Mouse (Mus musculus): ENCODE results near the gene Nat8f1. TPM values are rescaled to one million over a fixed set of nuclear protein-coding genes. Genes with fewer than 3 reads are reported as not detected.
"Not testable (repeated sequence)": the region's sequence is repeated elsewhere in the genome, so short reads cannot be mapped to it uniquely, and the experiment has no call there.

The Nat8f1 gene
- total RNA-seq (2021): 1 to 10 TPM; 2.0 to 3.9 TPM

DNA sequence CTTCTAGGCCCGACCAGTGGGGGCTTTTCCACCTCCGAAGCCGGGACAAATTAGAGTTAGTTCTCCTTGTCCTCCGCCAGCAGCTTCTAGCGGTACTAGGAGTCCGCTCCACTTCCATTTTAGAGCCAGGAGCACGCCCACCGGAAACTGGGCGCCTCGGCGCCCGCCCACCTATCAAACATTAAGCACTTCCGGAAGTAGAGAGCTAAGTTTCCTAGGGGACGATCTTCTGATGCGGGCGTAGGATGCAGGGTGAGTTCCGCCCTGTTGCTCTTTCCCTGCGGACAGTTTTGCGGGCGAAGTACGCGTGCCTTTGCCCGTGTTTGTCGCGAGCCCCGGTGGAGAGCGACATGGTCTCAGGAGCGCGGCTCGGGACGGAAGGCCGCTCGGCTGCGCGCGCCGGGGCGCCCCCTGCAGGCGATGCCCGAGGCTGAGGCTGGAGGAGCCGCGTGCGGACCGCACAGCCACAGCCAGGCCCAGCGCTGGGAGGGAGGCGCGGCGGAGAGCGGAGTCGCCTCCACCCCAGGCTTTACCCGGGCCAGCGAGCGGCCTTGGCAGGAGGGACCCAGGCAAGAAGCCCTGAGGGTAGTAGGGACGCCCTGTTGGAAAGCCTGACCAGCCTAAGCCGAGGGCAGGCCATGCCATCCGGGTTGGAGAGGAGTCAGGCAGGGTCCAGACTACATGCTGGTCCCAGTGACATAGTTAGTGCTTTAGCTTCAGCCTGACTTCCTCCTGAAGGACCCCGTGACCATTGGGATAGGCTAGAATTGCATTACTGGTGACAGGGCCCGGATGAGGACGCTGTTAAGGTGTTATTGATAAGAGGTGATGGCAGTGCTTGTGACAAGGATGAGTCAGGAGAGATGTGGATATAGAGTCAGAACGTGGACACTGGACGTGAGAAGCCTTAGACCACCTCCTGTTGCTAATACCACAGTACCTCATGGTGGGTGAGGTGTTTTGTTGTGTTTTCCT, at the start of gene Nat8f1:
Gene Nat8f1 (minus strand): TSS at position 149 of the 975 bp plus-strand sequence.
- intact Hi-C loops (cut with DNase I): loop anchor here (5.0 to 10.0 kb wide), 2 partner anchors 46 to 461 kb away; partner anchors contain the start of genes Cct7, Dusp11 and Pradc1
- DNase-seq (ENCODE audit: low spot score): peak; percentile 81

DNA sequence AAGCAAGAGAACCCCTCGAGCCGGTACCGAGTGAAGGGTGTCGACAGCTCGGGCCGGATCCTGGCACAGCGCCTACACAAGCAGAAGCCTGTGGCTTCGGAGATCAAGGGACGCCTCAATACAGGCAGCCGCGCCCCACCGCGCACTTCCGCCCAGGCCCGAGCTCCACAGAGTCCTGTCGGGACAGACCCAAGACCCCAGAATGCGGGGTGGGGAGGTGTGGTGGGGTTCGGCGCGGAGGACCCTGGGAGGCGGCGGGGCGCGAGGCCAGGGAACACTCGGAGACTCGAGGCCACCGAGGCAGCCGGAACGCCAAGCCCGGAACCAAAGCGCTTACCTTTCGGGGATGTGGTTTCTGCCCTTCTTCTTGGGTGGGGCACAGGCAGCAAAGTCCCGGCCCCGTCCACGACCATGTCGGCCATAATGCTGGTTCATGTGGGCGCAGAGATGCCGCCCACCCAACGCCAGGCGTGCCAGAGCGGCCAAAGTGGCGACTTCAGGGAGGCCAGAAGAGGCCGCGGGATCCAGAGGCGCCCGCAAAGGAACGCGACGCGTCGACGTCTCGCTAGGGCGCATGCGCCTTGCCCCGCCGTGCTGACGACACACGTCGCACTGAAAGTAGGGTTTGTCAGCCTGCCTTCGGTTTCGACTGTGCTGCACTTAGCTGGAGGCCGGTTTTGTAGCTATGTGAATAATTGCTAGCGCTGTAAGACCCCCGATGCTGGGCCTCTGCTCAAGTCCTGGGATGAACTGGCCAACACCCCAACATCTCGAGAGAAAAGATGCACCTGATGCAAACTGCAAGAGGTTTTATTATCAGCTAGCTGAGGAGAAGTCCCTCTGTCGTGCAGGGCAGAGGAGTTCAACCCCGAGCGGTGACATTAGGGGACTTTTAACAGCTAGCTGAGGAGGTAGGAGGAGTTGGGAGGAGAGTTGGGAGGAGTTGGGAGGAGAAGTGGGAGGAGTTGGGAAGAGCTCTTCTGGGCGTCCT, 45.9 kb upstream of the Nat8f1 start, which contains the start of gene Dusp11:
Gene Dusp11 (minus strand): TSS at position 567 of the 991 bp plus-strand sequence.
- intact Hi-C loops (cut with DNase I): loop anchor here (5.0 kb wide), 2 partner anchors 41 to 44 kb away; partner anchors contain the start of gene Nat8f1
- DNase-seq (ENCODE audit: low spot score): peak; percentile 84

DNA sequence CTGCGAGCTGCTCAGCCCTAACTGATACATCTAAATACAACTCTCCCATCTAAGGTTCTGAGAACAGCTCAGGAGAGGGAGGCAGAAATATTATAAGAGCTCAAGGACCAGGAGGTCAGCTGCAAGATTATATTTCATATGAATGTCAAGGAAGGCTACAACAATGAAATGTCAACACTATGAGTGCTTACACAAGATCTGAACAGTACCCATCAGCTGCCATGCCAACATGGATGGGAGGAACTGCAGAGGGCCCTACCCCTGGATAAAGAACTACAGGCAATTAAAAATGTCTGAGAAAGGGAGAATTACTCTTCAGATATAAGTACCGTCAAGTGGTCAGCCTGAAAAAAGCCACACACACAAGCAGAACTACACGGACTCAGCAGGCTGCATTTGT, 42.1 kb upstream of the Nat8f1 start:
- intact Hi-C loops (cut with DNase I): no loop called here

DNA sequence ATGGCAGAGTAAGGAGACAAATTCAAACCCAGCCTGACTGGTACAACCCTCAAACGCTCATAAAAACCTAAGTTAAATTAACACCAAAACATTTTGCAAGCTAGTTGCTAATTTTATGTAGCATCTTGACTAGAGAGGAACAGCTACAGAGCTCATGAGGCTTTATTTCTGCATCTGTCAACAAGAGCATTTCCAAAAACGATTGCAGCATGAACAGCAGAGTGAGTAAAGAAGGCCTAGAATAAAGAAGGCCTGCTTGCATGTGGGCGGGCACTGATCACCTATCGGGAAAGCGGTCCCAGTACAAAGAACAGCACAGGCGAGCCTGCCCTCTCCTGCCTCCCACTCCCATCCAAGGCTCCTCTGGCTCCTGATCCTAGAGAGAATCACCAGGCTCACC, 33.1 kb upstream of the Nat8f1 start:
- intact Hi-C loops (cut with DNase I): no loop called here
- DNase-seq (ENCODE audit: low spot score): no peak

More for the DNA sequence above, 42.1 kb upstream of the Nat8f1 start:
- DNase-seq (ENCODE audit: low spot score): no peak

DNA sequence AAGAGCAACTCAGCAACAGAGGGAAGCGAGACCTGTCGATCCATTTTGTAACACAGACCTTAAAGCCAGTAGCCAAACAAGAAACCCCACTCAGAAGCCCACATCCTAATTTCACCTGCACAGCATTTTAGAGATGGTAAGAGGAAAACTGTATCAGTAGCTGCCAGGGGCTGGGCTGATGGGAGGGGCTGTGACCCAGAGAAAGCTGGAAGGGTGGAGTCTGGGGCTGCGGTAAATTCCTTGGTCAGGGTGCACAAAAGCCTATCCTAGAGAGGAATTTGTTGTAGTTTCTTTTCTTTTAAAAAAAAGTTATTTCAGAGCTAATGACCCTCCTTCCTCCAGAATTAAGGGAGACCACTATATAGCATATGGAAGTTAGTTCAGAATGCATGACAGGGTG, 27.0 kb upstream of the Nat8f1 start:
- intact Hi-C loops (cut with DNase I): no loop called here
- DNase-seq (ENCODE audit: low spot score): no peak

DNA sequence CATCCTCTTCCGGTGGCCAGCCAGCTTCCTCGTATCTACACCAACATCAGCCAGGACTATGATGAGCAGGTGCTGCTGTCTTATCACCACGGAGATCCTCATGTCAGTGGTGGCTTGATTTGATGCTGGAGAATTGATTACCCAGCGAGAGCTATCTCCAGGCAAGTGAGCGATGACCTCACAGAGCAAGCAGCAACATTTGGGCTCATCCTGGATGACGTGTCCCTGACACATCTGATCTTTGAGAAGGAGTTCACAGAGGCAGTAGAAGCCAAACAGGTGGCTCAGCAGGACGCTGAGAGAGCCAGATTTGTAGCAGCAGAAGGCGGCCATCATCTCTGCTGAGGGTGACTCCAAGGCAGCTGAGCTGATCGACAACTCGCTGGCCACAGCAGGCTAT, 23.2 kb upstream of the Nat8f1 start:
- intact Hi-C loops (cut with DNase I): loop anchor here (2.0 to 10.0 kb wide), 3 partner anchors 20 to 426 kb away; partner anchors contain the start of gene Fam136a
- no peak for DNase-seq (ENCODE audit: low spot score)

DNA sequence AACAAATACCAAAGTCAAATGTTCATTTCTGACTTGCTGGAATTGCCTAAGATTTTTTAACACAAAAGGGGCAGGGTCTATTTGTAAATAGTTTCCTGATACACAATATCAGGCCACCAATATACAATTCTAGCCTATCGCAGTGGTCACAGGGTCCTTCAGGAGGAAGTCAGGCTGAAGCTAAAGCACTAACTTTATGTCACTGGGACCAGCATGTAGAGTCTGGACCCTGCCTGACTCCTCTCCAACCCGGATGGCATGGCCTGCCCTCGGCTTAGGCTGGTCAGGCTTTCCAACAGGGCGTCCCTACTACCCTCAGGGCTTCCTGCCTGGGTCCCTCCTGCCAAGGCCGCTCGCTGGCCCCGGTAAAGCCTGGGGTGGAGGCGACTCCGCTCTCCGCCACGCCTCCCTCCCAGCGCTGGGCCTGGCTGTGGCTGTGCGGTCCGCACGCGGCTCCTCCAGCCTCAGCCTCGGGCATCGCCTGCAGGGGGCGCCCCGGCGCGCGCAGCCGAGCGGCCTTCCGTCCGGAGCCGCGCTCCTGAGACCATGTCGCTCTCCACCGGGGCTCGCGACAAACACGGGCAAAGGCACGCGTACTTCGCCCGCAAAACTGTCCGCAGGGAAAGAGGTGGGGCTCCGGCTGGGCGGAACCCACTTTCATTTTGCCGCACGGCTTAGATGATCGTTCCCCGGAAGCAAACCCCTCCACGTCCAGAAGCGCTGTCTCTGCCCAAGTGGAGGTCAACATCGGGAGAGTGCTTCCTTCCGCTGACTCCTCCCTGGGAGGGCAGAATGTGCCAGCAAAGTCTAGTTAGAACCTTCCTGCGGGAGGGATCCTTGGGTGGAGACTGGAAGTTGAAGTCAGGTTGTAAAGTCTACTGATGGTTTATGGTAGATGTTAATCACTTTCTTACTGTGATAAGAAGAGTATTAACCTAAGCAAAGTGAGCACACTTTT, 21.3 kb upstream of the Nat8f1 start:
- intact Hi-C loops (cut with DNase I): loop anchor here (10.0 kb wide), 1 partner anchor 428 kb away; the partner anchor contains the start of gene Fam136a
- peak; percentile 84 for DNase-seq (ENCODE audit: low spot score)

DNA sequence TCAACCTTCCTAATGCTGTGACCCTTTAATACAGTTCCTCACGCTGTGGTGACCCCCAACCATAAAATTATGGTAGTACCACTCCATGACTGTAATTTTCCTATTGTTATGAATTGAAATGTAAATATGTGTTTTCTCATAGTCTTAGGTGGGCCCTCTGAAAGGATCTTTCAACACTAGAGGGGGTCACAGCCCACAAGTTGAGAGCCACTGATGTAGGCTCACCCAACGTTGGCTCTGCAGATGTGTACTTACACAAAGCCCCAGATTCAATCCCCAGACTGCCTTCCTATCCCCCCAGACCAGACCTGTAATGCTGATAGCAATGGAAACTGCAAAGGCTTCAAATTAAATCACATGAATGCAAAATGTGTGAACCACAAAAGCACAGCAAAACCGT, 20.2 kb upstream of the Nat8f1 start:
- DNase-seq (ENCODE audit: low spot score): no peak
- intact Hi-C loops (cut with DNase I): loop anchor here (10.0 kb wide), 1 partner anchor 429 kb away; the partner anchor contains the start of gene Fam136a

DNA sequence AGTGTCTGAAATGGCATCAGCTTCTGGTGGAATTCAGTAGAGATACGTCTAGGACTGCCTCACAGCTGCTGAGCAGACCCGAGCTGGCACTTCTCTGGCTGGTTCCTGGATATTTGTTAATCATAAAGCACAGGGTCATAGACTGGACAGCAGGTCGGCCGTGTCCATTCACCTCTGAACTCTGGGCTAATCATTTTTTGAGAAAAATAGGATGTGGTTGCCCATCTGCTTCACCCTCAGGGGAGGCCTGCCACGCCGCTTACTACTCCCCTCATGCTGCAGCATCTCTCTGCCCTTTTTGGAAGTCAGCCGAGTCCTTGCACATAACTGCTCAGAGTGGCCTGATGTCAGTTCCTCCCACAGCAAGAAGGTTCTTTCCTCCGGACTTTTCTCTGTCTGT, 18.6 kb upstream of the Nat8f1 start:
- no peak for DNase-seq (ENCODE audit: low spot score)
- intact Hi-C loops (cut with DNase I): loop anchor here (10.0 kb wide), 1 partner anchor 431 kb away; the partner anchor contains the start of gene Fam136a

DNA sequence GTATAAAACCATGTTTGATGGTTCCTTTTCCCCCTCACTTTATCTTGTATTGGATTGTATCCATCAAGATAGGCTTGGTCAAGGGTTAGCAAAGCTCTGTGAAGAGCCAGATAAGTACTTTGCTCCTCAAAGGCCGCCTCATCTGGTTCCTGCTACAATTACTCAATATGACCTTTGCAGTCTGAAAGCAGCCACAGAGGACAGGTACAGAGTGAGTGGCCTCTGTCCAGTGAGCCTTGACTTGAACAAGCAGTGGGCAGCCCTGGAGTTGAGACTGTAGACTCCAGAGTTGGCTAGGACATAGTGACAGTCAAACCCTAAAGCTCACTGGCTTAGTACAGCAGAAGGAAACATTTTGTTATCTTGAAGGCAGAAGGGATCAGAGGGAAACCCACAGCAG, 13.8 kb upstream of the Nat8f1 start:
- intact Hi-C loops (cut with DNase I): no loop called here
- no peak for DNase-seq (ENCODE audit: low spot score)

DNA sequence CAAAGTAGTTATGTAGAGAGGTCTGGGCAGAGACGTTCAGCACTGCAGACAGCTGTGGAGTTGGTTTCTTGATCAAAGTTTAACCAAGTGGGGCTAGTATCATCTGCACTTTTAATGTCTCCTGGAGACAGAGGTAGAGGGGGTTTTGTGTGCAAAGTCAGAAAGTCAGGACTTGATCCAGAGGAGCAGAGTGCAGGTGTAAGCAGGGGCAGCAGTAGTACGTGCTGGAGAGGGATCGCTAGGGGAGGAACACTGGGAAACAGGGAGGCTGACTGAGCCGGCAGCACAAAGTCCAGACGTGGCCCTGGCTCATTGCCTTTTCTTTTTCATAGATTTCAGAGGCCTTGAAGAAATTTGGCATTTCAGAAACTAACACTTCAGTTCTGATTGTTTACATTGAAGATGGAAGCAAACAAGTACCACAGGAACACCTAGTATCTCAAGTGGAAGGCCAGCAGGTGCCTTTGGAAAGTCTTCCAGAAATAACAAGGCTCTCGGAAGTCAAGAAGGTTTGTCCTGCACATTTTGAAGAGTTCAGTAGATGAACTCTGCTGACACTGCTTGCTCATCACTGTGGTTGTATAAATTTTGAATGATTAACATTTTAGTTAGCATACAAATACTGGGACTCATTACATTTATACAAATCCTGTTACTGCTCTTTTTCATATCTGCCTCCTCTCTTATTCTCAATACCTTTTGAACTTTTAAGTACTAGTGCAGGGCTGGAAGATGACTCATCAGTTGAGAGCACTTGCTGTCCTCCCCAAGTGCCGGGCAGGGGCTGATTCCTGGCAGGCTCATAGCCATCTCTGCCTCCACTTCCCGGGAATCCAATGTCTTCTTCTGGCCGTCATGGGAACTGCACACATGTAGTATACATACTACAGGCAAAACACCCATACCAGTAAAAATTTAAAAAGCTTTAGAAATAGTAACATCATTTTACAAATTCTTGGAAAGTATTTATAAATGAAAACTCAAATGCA, 12.3 kb upstream of the Nat8f1 start:
- DNase-seq (ENCODE audit: low spot score): no peak
- intact Hi-C loops (cut with DNase I): no loop called here

DNA sequence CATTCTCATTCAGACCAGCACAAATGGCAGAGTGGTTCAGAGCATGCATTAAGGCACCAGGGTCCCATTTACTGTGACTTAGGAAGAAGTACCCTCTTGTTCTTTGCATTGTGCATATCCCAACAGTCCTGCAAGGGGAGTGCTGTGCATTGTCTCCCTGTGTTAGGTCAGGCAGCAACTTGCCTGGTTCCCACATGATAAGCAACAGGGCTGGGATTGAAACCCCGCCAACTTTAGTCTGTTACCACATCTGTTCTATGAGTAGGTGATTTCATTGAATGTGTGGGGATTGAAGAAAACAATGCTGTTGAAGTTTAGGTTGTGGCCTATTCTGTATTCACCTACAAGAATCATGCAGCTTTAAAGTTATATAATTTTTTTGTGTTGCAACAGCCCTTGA, 11.2 kb upstream of the Nat8f1 start:
- no peak for DNase-seq (ENCODE audit: low spot score)
- intact Hi-C loops (cut with DNase I): no loop called here

DNA sequence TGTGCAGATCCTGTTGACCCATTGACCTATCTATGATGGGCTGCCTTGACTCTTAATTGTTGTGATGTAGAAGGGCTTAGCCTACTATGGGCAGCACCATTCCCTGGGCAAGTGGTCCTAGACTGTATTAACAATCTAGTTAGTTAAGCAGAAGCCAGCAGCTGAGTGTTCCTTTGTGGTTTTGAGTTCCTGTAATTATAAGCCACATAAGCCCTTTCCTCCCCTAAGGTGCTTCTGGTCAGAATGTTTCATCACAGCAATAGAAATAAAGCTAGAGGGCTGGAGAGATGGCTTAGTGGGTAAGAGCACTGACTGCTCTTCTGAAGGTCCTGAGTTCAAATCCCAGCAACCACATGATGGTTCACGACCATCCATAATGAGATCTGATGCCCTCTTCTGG, 8.2 kb upstream of the Nat8f1 start:
- no peak for DNase-seq (ENCODE audit: low spot score)
- intact Hi-C loops (cut with DNase I): no loop called here

DNA sequence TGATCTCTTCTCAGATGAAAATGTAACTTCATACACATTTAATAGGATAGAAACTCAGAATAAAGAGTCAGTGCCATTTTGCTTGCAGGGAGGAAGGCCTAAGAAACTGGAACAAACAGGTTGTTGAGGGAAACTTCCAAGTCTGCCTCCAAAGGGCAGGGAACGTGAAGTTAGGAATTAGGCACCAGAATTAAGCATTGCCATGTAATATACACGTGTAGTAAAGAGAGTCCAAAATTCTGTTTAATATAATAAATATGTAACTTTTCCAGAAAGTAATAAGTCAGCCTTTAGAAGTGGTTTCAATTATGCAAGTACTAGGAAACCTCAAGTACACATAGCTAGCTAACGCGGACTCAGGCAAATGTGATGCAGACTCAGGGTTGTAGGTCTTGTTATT, 3.9 kb upstream of the Nat8f1 start:
- no peak for DNase-seq (ENCODE audit: low spot score)
- intact Hi-C loops (cut with DNase I): loop anchor here (5.0 to 10.0 kb wide), 2 partner anchors 43 to 465 kb away; partner anchors contain the start of genes Cct7, Dusp11 and Pradc1

DNA sequence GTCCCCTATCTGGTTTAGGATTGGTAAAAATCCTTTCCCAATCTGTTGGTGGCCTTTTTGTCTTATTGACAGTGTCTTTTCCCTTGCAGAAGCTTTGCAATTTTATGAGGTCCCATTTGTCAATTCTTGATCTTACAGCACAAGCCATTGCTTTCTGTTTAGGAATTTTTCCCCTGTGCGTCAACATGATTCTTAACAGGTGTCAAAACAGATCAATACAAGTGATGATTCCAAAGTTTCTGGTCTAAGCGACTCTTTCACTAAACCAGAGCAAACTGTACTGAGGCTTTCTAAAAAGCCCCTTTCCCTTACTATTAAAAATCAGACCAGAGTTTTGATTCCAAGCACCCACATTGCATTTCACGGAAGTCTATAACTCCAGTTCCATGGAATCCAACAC, 2.9 kb upstream of the Nat8f1 start:
- intact Hi-C loops (cut with DNase I): loop anchor here (5.0 to 10.0 kb wide), 2 partner anchors 44 to 464 kb away; partner anchors contain the start of genes Cct7, Dusp11 and Pradc1
- DNase-seq (ENCODE audit: low spot score): not testable (repeated sequence)

DNA sequence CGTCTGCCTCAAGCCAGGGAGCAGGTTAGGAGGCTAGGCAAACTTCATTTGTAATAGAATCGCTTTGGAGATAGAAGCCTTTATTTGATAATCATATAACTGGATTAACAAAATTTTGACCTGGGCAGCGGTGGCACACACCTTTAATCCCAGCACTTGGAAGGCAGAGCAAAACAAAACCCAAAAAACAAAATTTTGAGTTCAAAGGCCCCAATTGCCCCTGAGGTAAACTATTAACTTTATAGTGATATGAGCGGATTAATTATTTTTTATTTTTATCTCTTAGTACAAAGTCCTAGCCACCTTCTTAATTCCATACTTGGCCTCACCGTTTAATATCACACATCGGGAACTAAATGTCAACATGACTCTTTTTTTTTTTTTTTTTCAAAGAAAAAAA, 1.1 kb upstream of the Nat8f1 start:
- DNase-seq (ENCODE audit: low spot score): no peak
- intact Hi-C loops (cut with DNase I): loop anchor here (5.0 to 10.0 kb wide), 2 partner anchors 46 to 462 kb away; partner anchors contain the start of genes Cct7, Dusp11 and Pradc1

DNA sequence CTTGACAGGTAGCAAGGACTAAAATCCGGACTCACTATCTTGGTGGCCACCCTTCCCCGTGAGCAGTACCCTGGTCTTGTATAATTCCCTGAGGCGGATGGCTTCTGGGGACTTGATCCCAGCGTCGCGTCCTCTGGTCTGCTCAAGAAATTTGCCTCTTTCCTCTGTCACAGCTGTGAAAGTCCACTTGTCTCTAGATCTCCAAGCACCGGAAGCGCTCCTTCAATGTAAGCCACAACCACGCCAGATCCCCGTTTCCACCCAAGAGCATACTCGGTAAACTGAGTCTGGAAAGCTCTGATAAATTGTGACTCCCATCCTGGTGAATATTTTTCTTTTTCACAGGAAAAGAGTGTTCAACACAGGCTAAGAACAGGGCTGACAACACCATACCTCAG, 347 bp downstream of the Nat8f1 start:
- intact Hi-C loops (cut with DNase I): loop anchor here (5.0 to 10.0 kb wide), 2 partner anchors 47 to 460 kb away; partner anchors contain the start of genes Cct7, Dusp11 and Pradc1
- no peak for DNase-seq (ENCODE audit: low spot score)

Data from heart, postnatal 25 days (tissue).